Mouse (Mus musculus) forebrain, embryonic 16.5 days (tissue): ENCODE data around the gene Hes2. TPM values are rescaled to one million over a fixed set of nuclear protein-coding genes. Genes with fewer than 3 reads are reported as not detected.

ENCODE experiments used
- ATAC-seq: fragments of 200-750 bp; cut with Nextera tagmentation; 2 replicates; pipeline ENCODE4 v1.8.0; 2017; ENCODE audit warnings: mild to moderate bottlenecking, moderate library complexity
- H3K27ac ChIP-seq: fragments of 300-500 bp; sonication (generic); 2 replicates; pipeline ENCODE4 v1.5.1; 2014; ENCODE audit warnings: low read length, control low read depth
- H3K27me3 ChIP-seq: fragments of 300-500 bp; sonication (generic); replicated peaks from 2 replicates; pipeline ENCODE4 v1.6.1; 2014; ENCODE audit warnings: low read length; ENCODE audit not compliant: control insufficient read depth, insufficient read depth
- H3K36me3 ChIP-seq: fragments of 300-500 bp; sonication (generic); 2 replicates; pipeline ENCODE4 v1.6.1; 2014; ENCODE audit not compliant: control insufficient read depth, insufficient read depth
- H3K4me1 ChIP-seq: fragments of 300-500 bp; sonication (generic); replicated peaks from 2 replicates; pipeline ENCODE4 v1.6.1; 2014; ENCODE audit warnings: low read length; ENCODE audit not compliant: control insufficient read depth, insufficient read depth
- H3K4me2 ChIP-seq: fragments of 300-500 bp; sonication (generic); 2 replicates; pipeline ENCODE4 v1.6.1; 2014; ENCODE audit warnings: mild to moderate bottlenecking, low read length, control low read depth
- H3K4me3 ChIP-seq: fragments of 300-500 bp; sonication (generic); replicated peaks from 2 replicates; pipeline ENCODE4 v1.5.1; 2014; ENCODE audit warnings: mild to moderate bottlenecking, low read length, control low read depth
- H3K9ac ChIP-seq: fragments of 300-500 bp; sonication (generic); replicated peaks from 2 replicates; pipeline ENCODE4 v1.6.1; 2014; ENCODE audit warnings: low read depth, low read length, control low read depth
- H3K9me3 ChIP-seq: fragments of 300-500 bp; sonication (generic); 2 replicates; pipeline ENCODE4 v1.6.1; 2016; ENCODE audit warnings: low read length; ENCODE audit not compliant: control insufficient read depth
- WGBS: fragments of 180-500 bp; shearing (Covaris S2); extraction: QIAGEN DNeasy Blood & Tissue Kit; methylation state at CpG from one replicate; pipeline ENCODE4 v1.1.7; 2014; 5-methylcytosine and 5-hydroxymethylcytosine counted together
- polyA plus RNA-seq: library from polyadenylated mRNA; unstranded; fragments of >200 nt; fragmentation: Nextera tagmentation; extraction: Ambion mirVana; gene quantifications from 2 replicates; pipeline ENCODE4 v1.2.1, GENCODE M21; 2015

The Hes2 gene
- polyA plus RNA-seq, 1 experiment from 2014 or later: not detected

DNA sequence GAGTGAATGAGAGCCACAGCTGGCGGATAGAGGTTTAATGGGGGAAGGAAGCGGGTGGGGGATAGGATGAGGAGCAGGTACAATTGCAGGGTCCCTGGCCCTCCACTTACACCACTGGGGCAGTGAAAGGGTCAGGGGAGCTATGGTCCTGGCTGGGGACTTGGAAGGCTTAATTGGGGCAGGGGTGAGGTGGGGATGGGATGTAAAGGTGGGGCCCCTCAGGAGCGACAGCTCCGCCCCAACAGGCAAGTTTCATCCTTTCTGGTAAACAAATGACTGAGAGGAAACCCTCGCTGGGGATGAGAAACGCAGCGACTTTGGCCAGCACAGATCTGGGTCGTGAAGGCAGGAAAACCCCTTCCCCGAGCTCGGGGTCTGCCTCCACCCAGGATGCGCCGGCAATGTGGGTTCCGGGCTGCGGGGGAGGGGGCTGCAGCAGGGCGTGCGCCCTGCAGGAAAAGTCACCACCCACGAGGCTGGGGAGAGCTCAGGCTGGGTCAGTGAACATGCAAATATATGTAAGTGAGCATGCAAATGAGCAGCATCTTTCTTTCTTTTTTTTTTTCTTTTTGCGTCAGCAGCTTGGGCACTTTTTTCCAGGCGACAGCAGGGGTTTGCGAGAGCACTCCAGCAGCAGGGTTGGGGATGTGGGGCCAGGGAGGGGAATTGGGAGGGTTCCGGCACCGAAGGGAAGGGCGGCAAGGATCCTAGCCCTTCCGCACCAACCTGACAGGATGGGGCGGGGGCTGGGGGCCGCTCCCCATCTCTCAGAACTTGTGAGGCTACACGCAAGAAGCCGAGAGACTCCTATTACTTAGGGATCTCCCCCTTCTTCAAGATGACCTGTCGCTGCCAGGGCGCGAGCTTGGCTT, 38.1 kb upstream of the Hes2 start:
- Histone ChIP-seq H3K36me3 (no peaks in the 10 kb centered on the region), H3K27me3 (peaks cover 93% of the 10 kb centered on the region), H3K4me1 (peaks cover 19% of the 10 kb centered on the region), H3K9ac (no peak overlapping the region), H3K4me3 (0 out of 2 replicates have a peak overlapping the region, but pooled peaks have one; percentile 4), H3K4me2 (peak overlapping the region; percentile 28), H3K9me3 (no peaks in the 10 kb centered on the region), H3K27ac (no peak overlapping the region)
- no peak for ATAC-seq
- 1% methylated on average over 31 of the region's 31 CpGs for WGBS

- ATAC-seq: no peak; the same call in 1 of the 2 replicates
- H3K36me3 ChIP-seq: no peaks in the 10 kb centered on the region
- H3K9me3 ChIP-seq: no peaks in the 10 kb centered on the region
- H3K27me3 ChIP-seq: peaks cover 95% of the 10 kb centered on the region
- H3K4me1 ChIP-seq: peaks cover 25% of the 10 kb centered on the region
- H3K4me3 ChIP-seq: no peak overlapping the region
- H3K4me2 ChIP-seq: no peak overlapping the region; the same call in 1 of the 2 replicates
- H3K27ac ChIP-seq: no peak overlapping the region
- WGBS: 2% methylated on average over 12 of the region's 12 CpGs
- no peak overlapping the region for H3K9ac ChIP-seq
Measured at GRCm38 (mm10) chr4:152121183-152121505, 37.5 kb upstream of the Hes2 start.

- Histone ChIP-seq H3K9me3 (no peaks in the 10 kb centered on the region), H3K27ac (no peak overlapping the region), H3K4me3 (no peak overlapping the region), H3K4me1 (peaks cover 29% of the 10 kb centered on the region), H3K36me3 (no peaks in the 10 kb centered on the region), H3K9ac (no peak overlapping the region), H3K4me2 (no peak overlapping the region), H3K27me3 (peaks cover 97% of the 10 kb centered on the region)
- no peak for ATAC-seq
- WGBS: 10% methylated on average over 13 of the region's 13 CpGs
Measured at GRCm38 (mm10) chr4:152124361-152124961, 34.2 kb upstream of the Hes2 start.

DNA sequence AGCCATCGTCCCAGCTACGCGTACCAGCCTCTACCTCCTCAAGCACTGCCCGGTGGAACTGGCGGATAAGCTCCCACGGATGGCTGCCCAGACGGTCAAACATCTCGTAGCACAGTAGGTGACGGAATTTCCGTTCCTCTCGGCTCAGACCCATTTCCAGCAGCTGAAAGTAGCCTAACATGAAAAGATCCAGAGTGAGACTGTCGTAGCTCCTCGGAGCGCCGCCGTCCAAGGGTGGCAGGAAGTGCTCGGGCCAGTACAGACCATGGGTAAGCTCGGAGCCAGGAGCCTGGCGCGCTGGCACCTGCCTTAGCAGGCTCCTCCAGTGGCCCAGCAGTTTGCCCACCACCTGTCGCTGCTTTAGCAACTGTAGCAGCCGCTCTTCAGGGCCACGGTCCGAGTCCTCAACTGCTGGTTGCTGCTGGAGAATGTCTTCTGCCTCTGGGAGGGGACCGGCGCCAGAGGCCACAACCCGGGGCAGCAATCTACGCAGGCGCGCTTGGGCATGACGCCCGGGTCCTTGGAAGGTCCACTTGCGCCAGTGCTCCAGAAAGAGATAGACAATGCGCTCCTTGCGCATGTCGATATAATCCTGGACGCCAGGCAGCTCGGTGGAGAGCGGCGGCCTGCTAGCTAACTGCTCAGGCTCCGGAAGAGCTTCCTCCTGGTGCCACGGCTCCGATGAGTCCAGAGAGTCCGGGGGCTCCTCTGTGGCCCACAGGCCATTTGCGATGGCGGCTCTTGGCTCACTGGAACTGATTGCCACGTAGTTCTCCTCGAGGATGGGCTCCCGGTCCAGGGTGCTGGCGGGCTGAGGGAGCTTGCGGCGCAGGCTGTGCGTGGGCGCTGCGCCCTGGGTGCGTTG, 33.3 kb upstream of the Hes2 start:
- WGBS: 2% methylated on average over 56 of the region's 56 CpGs
- no peaks in the 10 kb centered on the region for H3K36me3 ChIP-seq
- peak overlapping the region; percentile 27 for H3K4me3 ChIP-seq
- H3K4me1 ChIP-seq: peaks cover 24% of the 10 kb centered on the region
- H3K27ac ChIP-seq: no peak overlapping the region
- ATAC-seq: no peak
- 0 out of 2 replicates have a peak overlapping the region, but pooled peaks have one; percentile 29 for H3K9ac ChIP-seq
- peaks cover 97% of the 10 kb centered on the region for H3K27me3 ChIP-seq
- H3K9me3 ChIP-seq: no peaks in the 10 kb centered on the region
- peak overlapping the region; percentile 41 for H3K4me2 ChIP-seq

GRCm38 (mm10) chr4:152126026-152126920, 32.4 kb upstream of the Hes2 start:
- Histone ChIP-seq H3K27ac (no peak overlapping the region), H3K9me3 (no peaks in the 10 kb centered on the region), H3K4me3 (peak overlapping the region; percentile 27), H3K4me1 (peaks cover 24% of the 10 kb centered on the region), H3K27me3 (peaks cover 95% of the 10 kb centered on the region), H3K36me3 (no peaks in the 10 kb centered on the region), H3K4me2 (peak overlapping the region; percentile 41), H3K9ac (0 out of 2 replicates have a peak overlapping the region, but pooled peaks have one; percentile 29)
- WGBS: 2% methylated on average over 65 of the region's 65 CpGs
- ATAC-seq: no peak

DNA sequence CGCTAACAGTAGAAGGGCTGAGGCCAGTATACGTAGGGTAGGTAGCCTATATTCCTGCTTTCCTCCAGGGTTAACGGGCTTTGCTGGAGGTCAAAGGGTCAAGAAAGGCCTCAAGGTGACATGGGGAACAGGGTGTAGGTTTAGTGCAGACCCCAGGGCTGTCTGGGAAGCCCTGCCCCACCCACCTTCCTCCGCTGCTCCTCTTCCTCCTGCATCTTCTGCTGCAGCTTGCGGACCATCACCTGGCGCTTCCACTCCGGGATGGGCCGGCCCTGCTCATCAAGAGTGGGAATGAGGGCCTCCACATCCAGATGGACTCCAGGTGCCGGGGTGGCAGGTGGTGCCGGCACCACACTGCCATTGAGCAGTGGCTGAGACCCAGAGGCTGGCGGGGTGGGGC, 30.8 kb upstream of the Hes2 start:
- WGBS: 79% methylated on average over 9 of the region's 11 CpGs
- peaks cover 94% of the 10 kb centered on the region for H3K27me3 ChIP-seq

GRCm38 (mm10) chr4:152128784-152129183, 29.9 kb upstream of the Hes2 start:
- Histone ChIP-seq H3K27ac (no peak overlapping the region), H3K4me3 (no peak overlapping the region), H3K36me3 (no peaks in the 10 kb centered on the region), H3K4me1 (peaks cover 35% of the 10 kb centered on the region), H3K27me3 (peaks cover 90% of the 10 kb centered on the region), H3K4me2 (no peak overlapping the region), H3K9ac (no peak overlapping the region), H3K9me3 (no peaks in the 10 kb centered on the region)
- 35% methylated on average over 5 of the region's 5 CpGs for WGBS
- no peak for ATAC-seq

More for the DNA sequence above, 30.8 kb upstream of the Hes2 start:
- ATAC-seq: no peak
- Histone ChIP-seq H3K4me2 (no peak overlapping the region), H3K9me3 (no peaks in the 10 kb centered on the region), H3K9ac (no peak overlapping the region), H3K36me3 (no peaks in the 10 kb centered on the region), H3K27ac (no peak overlapping the region), H3K4me1 (peaks cover 35% of the 10 kb centered on the region), H3K4me3 (no peak overlapping the region)

- peaks cover 88% of the 10 kb centered on the region for H3K27me3 ChIP-seq
- H3K4me1 ChIP-seq: peaks cover 35% of the 10 kb centered on the region
- H3K4me3 ChIP-seq: no peak overlapping the region
- H3K4me2 ChIP-seq: no peak overlapping the region
- no peaks in the 10 kb centered on the region for H3K9me3 ChIP-seq
- H3K27ac ChIP-seq: no peak overlapping the region
- no peak overlapping the region for H3K9ac ChIP-seq
- H3K36me3 ChIP-seq: no peaks in the 10 kb centered on the region
- no peak for ATAC-seq
- 27% methylated on average over 13 of the region's 13 CpGs for WGBS
Measured at GRCm38 (mm10) chr4:152129395-152129930, 29.2 kb upstream of the Hes2 start.
